Mouse (Mus musculus) limb, embryonic 11.5 days (tissue): ENCODE data around the gene Foxi1. TPM values are rescaled to one million over a fixed set of nuclear protein-coding genes. Genes with fewer than 3 reads are reported as not detected.

ENCODE experiments used
- polyA plus RNA-seq: library from polyadenylated mRNA; unstranded; fragments of >200 nt; fragmentation: Nextera tagmentation; extraction: Ambion mirVana; gene quantifications from 2 replicates; pipeline ENCODE4 v1.2.1, GENCODE M21; 2014

Foxi1 gene
- polyA plus RNA-seq, 1 experiment from 2014 or later, result not detected

Other genes with a start within 250 kb of the Foxi1 start
- gene Kcnmb1, start 245.1 kb downstream of the Foxi1 start, polyA plus RNA-seq, result 0.16 and 0.17 TPM in 2 replicates
- 0.35 and 0.80 TPM in 2 replicates for gene Kcnip1, start 214.9 kb downstream of the Foxi1 start, polyA plus RNA-seq
- gene Lcp2, start 161.2 kb downstream of the Foxi1 start, polyA plus RNA-seq, result 1.4 and 1.7 TPM in 2 replicates
- 0.52 and 0.93 TPM in 2 replicates for gene 4930469K13Rik, start 109.5 kb downstream of the Foxi1 start, polyA plus RNA-seq
- 0.21 and 0.51 TPM in 2 replicates for gene Fam196b, start 106.7 kb upstream of the Foxi1 start, polyA plus RNA-seq